Mouse (Mus musculus): ENCODE measurements around the gene Clcc1. TPM values are rescaled to one million over a fixed set of nuclear protein-coding genes. Genes with fewer than 3 reads are reported as not detected.
"Not testable (repeated sequence)": the region's sequence is repeated elsewhere in the genome, so short reads cannot be mapped to it uniquely, and the experiment has no call there.

The Clcc1 gene
- polyA plus RNA-seq, 1 experiment from 2014 or later: 66.3 TPM

GRCm38 (mm10) chr3:108660941-108661340 lies 7.2 kb downstream of the Clcc1 start:
- no peak overlapping the region for H3K27ac ChIP-seq
- H3K9me3 ChIP-seq (replicated peaks): no peaks in the 10 kb centered on the region
- no peaks in the 10 kb centered on the region for H3K27me3 ChIP-seq
- H3K4me2 ChIP-seq: no peak overlapping the region
- no peak overlapping the region for H3K4me3 ChIP-seq
- ATAC-seq: no peak
- H3K4me1 ChIP-seq: no peaks in the 10 kb centered on the region
- H3K9ac ChIP-seq: no peak overlapping the region
- H3K36me3 ChIP-seq (ENCODE audit: poor library complexity, severe bottlenecking): peaks cover 45% of the 10 kb centered on the region
- WGBS: 84% methylated on average over 1 of the region's 1 CpGs

GRCm38 (mm10) chr3:108676616-108677015 lies 22.9 kb downstream of the Clcc1 start:
- Histone ChIP-seq H3K4me2 (no peak overlapping the region), H3K27me3 (no peaks in the 10 kb centered on the region), H3K36me3 (ENCODE audit: poor library complexity, severe bottlenecking) (peaks cover 91% of the 10 kb centered on the region), H3K27ac (no peak overlapping the region), H3K9me3 (replicated peaks) (no peaks in the 10 kb centered on the region), H3K4me1 (no peaks in the 10 kb centered on the region), H3K4me3 (no peak overlapping the region), H3K9ac (no peak overlapping the region)
- 75% methylated on average over 4 of the region's 4 CpGs for WGBS
- no peak for ATAC-seq

DNA sequence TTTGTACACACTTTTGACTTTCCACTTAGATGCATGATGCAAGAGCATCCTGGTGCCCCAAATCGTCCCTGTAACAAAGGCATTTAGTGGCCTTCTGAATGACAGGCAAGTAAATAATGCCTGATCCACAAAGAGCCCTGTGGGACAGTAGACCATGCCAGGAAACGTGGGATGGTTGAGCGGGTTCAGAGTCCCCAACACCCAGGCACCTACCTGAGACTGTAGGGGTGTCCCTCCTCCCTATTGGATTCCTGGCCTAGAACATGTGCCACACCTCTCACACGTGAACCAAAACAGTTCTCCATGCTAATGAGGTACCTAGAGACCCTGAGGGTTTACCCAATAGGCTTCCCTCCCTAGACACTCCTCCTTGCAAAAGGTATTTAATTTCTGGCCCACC lies 27.3 kb downstream of the Clcc1 start:
- WGBS: 80% methylated on average over 4 of the region's 4 CpGs
- ATAC-seq: no peak
- H3K9ac ChIP-seq: no peak overlapping the region
- H3K9me3 ChIP-seq (replicated peaks): no peaks in the 10 kb centered on the region
- H3K4me3 ChIP-seq: no peak overlapping the region
- H3K4me1 ChIP-seq: no peaks in the 10 kb centered on the region
- H3K4me2 ChIP-seq: no peak overlapping the region
- H3K27ac ChIP-seq: no peak overlapping the region
- H3K36me3 ChIP-seq (ENCODE audit: poor library complexity, severe bottlenecking): peaks cover 92% of the 10 kb centered on the region
- H3K27me3 ChIP-seq: no peaks in the 10 kb centered on the region

DNA sequence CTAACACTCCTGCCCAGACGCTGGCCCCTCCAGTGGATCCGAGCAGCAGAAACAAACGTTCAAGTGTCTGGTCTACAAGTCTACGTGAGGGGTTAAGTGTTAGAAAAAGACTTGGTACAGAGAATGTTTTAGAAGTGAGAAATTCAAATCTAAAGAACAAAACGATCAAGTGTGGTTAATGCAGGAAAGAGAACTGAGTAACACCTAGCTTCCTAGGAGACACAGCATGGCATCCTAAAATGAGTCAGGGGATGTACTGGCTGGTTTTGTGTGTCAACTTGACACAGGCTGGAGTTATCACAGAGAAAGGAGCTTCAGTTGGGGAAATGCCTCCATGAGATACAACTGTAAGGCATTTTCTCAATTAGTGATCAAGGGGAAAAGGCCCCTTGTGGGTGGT lies 29.9 kb downstream of the Clcc1 start:
- H3K36me3 ChIP-seq (ENCODE audit: poor library complexity, severe bottlenecking): peaks cover 90% of the 10 kb centered on the region
- not testable (repeated sequence) for ATAC-seq; H3K4me2 ChIP-seq; H3K4me3 ChIP-seq; H3K27me3 ChIP-seq; H3K27ac ChIP-seq; H3K9ac ChIP-seq; H3K9me3 ChIP-seq (replicated peaks); H3K4me1 ChIP-seq
- 95% methylated on average over 5 of the region's 5 CpGs for WGBS

GRCm38 (mm10) chr3:108685701-108686100 lies 32.0 kb downstream of the Clcc1 start:
- H3K4me1 ChIP-seq: 0 out of 2 replicates have a peak, but pooled peaks cover 3% of the 10 kb centered on the region
- peaks cover 80% of the 10 kb centered on the region for H3K36me3 ChIP-seq (ENCODE audit: poor library complexity, severe bottlenecking)

GRCm38 (mm10) chr3:108689015-108689441 lies 35.3 kb downstream of the Clcc1 start:
- 63% methylated on average over 6 of the region's 6 CpGs for WGBS
- H3K4me1 ChIP-seq: 0 out of 2 replicates have a peak, but pooled peaks cover 3% of the 10 kb centered on the region
- no peak overlapping the region for H3K9ac ChIP-seq
- no peaks in the 10 kb centered on the region for H3K9me3 ChIP-seq (replicated peaks)
- no peak overlapping the region for H3K4me2 ChIP-seq
- H3K27me3 ChIP-seq: no peaks in the 10 kb centered on the region
- H3K36me3 ChIP-seq (ENCODE audit: poor library complexity, severe bottlenecking): peaks cover 61% of the 10 kb centered on the region
- H3K27ac ChIP-seq: no peak overlapping the region
- no peak for ATAC-seq
- no peak overlapping the region for H3K4me3 ChIP-seq

More at GRCm38 (mm10) chr3:108685701-108686100, 32.0 kb downstream of the Clcc1 start:
- Histone ChIP-seq H3K27ac (no peak overlapping the region), H3K9ac (no peak overlapping the region), H3K4me2 (no peak overlapping the region), H3K9me3 (replicated peaks) (no peaks in the 10 kb centered on the region), H3K27me3 (no peaks in the 10 kb centered on the region), H3K4me3 (no peak overlapping the region)
- 97% methylated on average over 7 of the region's 7 CpGs for WGBS
- no peak for ATAC-seq

DNA sequence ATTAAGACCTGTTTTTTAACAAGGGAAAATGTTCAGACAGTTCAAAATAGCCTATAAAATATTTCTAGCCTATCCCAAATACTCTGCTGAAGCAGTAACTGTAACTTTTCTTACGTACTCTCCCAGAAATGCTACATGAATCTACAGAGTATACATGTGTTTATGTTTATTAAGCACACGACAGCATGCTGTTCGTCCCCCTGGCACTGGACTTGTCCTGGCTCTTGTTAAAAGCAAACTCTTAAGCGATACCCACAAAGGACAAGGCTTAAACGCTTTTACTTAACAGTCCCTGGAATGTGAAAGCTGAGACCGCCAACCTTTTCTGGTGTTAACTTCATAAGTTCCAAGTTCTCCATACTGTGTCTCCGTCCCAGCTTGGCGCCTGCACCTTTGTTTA lies 35.7 kb downstream of the Clcc1 start:
- Histone ChIP-seq H3K27me3 (no peaks in the 10 kb centered on the region), H3K36me3 (ENCODE audit: poor library complexity, severe bottlenecking) (peaks cover 61% of the 10 kb centered on the region), H3K4me1 (0 out of 2 replicates have a peak, but pooled peaks cover 3% of the 10 kb centered on the region), H3K9me3 (replicated peaks) (no peaks in the 10 kb centered on the region), H3K4me2 (no peak overlapping the region), H3K9ac (no peak overlapping the region), H3K4me3 (no peak overlapping the region), H3K27ac (no peak overlapping the region)
- no peak for ATAC-seq
- WGBS: 72% methylated on average over 8 of the region's 8 CpGs

DNA sequence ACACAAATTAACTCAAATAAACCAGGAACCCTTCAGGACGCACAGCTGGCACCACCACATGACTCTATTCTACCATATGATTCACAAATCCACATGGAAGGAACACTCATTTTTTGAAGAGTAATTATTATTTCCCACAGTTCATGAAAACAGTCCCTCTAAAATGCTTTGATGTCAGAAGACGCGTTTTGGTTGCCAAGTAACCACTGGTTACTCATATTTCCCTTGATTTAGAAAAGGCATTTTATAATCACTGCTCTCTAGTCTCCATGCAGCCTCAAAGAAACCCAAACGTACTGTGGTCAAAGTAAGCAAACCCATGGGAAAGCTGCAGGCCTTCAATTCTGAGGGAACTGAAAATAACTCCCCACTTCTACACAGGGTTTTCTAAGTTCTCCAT lies 36.3 kb downstream of the Clcc1 start:
- Histone ChIP-seq H3K36me3 (ENCODE audit: poor library complexity, severe bottlenecking) (peaks cover 63% of the 10 kb centered on the region), H3K27me3 (no peaks in the 10 kb centered on the region), H3K9me3 (replicated peaks) (no peaks in the 10 kb centered on the region), H3K4me2 (no peak overlapping the region), H3K9ac (no peak overlapping the region), H3K4me1 (0 out of 2 replicates have a peak, but pooled peaks cover 3% of the 10 kb centered on the region), H3K27ac (no peak overlapping the region), H3K4me3 (no peak overlapping the region)
- ATAC-seq: no peak
- WGBS: 84% methylated on average over 4 of the region's 4 CpGs

- no peak for ATAC-seq
- no peaks in the 10 kb centered on the region for H3K9me3 ChIP-seq (replicated peaks)
- no peak overlapping the region for H3K27ac ChIP-seq
- peaks cover 56% of the 10 kb centered on the region for H3K36me3 ChIP-seq (ENCODE audit: poor library complexity, severe bottlenecking)
- no peaks in the 10 kb centered on the region for H3K4me1 ChIP-seq
- H3K9ac ChIP-seq: no peak overlapping the region
- no peaks in the 10 kb centered on the region for H3K27me3 ChIP-seq
- no peak overlapping the region for H3K4me2 ChIP-seq
- no peak overlapping the region for H3K4me3 ChIP-seq
- WGBS: 95% methylated on average over 9 of the region's 9 CpGs
Observed at GRCm38 (mm10) chr3:108694321-108694720, 40.6 kb downstream of the Clcc1 start.

DNA sequence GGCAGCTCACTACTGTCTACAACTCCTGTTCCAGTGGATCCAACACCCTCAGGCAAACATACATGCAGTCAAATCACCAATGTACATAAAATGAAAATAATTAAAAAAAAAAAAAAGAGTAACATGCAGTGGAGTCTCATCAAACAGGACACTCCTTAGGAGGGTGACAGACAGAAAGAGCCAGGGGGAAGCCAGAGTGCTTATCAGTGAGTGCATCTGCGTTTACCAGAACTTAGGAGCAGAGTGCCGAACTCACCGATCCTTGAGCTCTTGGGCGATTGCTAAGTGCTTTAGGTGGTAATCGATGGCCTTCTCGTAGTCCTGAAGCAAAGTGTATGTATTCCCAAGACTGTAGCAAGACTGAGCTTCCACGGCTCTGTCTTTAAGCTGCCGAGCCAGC lies 44.9 kb downstream of the Clcc1 start:
- no peak overlapping the region for H3K4me2 ChIP-seq
- H3K27ac ChIP-seq: no peak overlapping the region
- ATAC-seq: no peak
- H3K27me3 ChIP-seq: no peaks in the 10 kb centered on the region
- H3K36me3 ChIP-seq (ENCODE audit: poor library complexity, severe bottlenecking): peaks cover 76% of the 10 kb centered on the region
- no peaks in the 10 kb centered on the region for H3K4me1 ChIP-seq
- H3K9ac ChIP-seq: no peak overlapping the region
- H3K4me3 ChIP-seq: no peak overlapping the region
- no peaks in the 10 kb centered on the region for H3K9me3 ChIP-seq (replicated peaks)
- WGBS: 95% methylated on average over 8 of the region's 8 CpGs

DNA sequence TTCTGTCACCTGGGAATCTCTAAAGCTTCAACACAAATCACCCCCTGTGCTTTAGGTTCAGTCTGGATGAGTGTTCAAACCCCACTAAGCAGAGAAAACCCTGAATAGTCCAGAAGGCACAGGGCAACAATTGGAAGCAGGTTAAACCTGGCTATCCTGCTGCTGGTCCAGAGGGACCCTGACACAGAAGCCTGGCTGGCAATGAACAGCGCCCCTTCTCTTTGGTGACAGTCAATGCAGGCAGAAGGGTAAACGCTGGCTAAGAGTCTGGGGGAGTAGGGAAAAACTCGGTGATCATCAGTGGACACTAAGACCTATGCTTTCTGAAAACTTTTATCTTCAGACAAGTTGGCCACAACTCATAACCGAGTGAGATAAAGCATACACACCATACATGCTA lies 46.1 kb downstream of the Clcc1 start:
- H3K27ac ChIP-seq: no peak overlapping the region
- no peak for ATAC-seq
- no peaks in the 10 kb centered on the region for H3K27me3 ChIP-seq
- H3K4me1 ChIP-seq: 0 out of 2 replicates have a peak, but pooled peaks cover 3% of the 10 kb centered on the region
- no peaks in the 10 kb centered on the region for H3K9me3 ChIP-seq (replicated peaks)
- no peak overlapping the region for H3K4me2 ChIP-seq
- H3K36me3 ChIP-seq (ENCODE audit: poor library complexity, severe bottlenecking): peaks cover 70% of the 10 kb centered on the region
- H3K4me3 ChIP-seq: no peak overlapping the region
- no peak overlapping the region for H3K9ac ChIP-seq
- 89% methylated on average over 4 of the region's 4 CpGs for WGBS

DNA sequence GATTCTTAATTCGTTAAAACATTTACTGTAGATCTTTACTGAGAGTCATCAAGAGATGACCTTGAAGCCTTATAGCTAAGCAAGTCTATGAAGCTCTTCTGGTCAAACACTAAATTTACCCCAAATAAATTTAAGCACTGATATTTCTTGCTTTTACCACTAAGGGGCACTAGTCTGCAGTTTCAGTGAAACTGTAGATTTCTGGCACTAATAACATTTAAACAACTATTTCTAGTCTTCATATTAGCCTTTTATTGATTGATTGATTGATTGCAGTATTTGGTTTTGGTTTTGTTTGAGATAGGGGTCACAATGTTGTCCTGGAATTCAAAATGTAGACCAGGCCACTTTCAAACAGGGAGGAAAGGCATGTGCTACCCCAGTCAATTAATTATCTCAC lies 47.5 kb downstream of the Clcc1 start:
- Histone ChIP-seq H3K4me1 (0 out of 2 replicates have a peak, but pooled peaks cover 3% of the 10 kb centered on the region), H3K27me3 (no peaks in the 10 kb centered on the region), H3K4me2 (no peak overlapping the region), H3K27ac (no peak overlapping the region), H3K36me3 (ENCODE audit: poor library complexity, severe bottlenecking) (peaks cover 68% of the 10 kb centered on the region), H3K9me3 (replicated peaks) (no peaks in the 10 kb centered on the region), H3K4me3 (no peak overlapping the region), H3K9ac (no peak overlapping the region)
- 89% methylated on average over 1 of the region's 1 CpGs for WGBS
- no peak for ATAC-seq

DNA sequence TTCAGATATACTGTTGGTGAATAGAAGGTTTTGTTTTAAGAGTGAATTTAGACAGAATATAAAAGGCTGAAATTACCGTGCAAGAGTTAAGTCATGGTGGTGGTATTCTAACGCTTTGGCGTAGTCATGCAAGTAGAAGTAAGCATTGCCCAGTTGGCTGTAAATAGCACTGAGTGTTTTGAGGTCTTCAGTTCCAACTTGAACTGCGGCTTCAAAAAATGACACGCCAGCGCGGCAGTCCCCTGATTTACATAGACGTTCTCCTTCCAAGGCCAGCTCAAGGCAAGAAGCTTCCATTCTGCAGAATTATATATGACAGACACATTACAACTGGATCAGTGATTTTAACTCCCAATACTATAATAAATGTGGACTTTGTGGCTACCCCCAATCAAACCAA lies 49.1 kb downstream of the Clcc1 start:
- Histone ChIP-seq H3K36me3 (ENCODE audit: poor library complexity, severe bottlenecking) (peaks cover 59% of the 10 kb centered on the region), H3K27ac (no peak overlapping the region), H3K9me3 (replicated peaks) (no peaks in the 10 kb centered on the region), H3K4me2 (no peak overlapping the region), H3K27me3 (no peaks in the 10 kb centered on the region), H3K4me1 (0 out of 2 replicates have a peak, but pooled peaks cover 3% of the 10 kb centered on the region), H3K9ac (no peak overlapping the region), H3K4me3 (no peak overlapping the region)
- no peak for ATAC-seq
- 95% methylated on average over 8 of the region's 8 CpGs for WGBS
